Mouse (Mus musculus) heart, embryonic 11.5 days (tissue): ENCODE measurements at regions not wholly inside any gene's neighbourhood (a gene's known extent, or its start where the extent isn't known, plus 50 kb on each side); places are given as distances from the start of the nearest gene placed in this dataset.

Experiments
- ATAC-seq: fragments of 200-750 bp; cut with Nextera tagmentation; replicated peaks from 2 replicates; pipeline ENCODE4 v1.8.0; 2017; ENCODE audit warnings: moderate library complexity; ENCODE audit not compliant: insufficient number of reproducible peaks, low FRiP score, low TSS enrichment
- H3K27ac ChIP-seq: fragments of 300-500 bp; sonication (generic); 2 replicates; pipeline ENCODE4 v1.5.1; 2014; ENCODE audit warnings: mild to moderate bottlenecking, low read depth, low read length
- H3K27me3 ChIP-seq: fragments of 300-500 bp; sonication (generic); 2 replicates; pipeline ENCODE4 v1.6.1; 2014; ENCODE audit warnings: mild to moderate bottlenecking, low read length, mixed read lengths; ENCODE audit not compliant: control insufficient read depth, insufficient read depth
- H3K36me3 ChIP-seq: fragments of 300-500 bp; sonication (generic); 2 replicates; pipeline ENCODE4 v1.6.1; 2014; ENCODE audit warnings: mild to moderate bottlenecking, low read length, moderate library complexity, mixed read lengths; ENCODE audit not compliant: control insufficient read depth, insufficient read depth
- H3K4me1 ChIP-seq: fragments of 300-500 bp; sonication (generic); 2 replicates; pipeline ENCODE4 v1.6.1; 2014; ENCODE audit warnings: low read length; ENCODE audit not compliant: control insufficient read depth, insufficient read depth
- H3K4me2 ChIP-seq: fragments of 300-500 bp; sonication (generic); 2 replicates; pipeline ENCODE4 v1.6.1; 2014; ENCODE audit warnings: mild to moderate bottlenecking, moderate library complexity
- H3K4me3 ChIP-seq: fragments of 300-500 bp; sonication (generic); 2 replicates; pipeline ENCODE4 v1.5.1; 2014; ENCODE audit warnings: low read depth, low read length
- H3K9ac ChIP-seq: fragments of 300-500 bp; sonication (generic); 2 replicates; pipeline ENCODE4 v1.6.1; 2014; ENCODE audit warnings: mild to moderate bottlenecking, low read depth, low read length, moderate library complexity
- H3K9me3 ChIP-seq: fragments of 300-500 bp; sonication (generic); replicated peaks from 2 replicates; pipeline ENCODE4 v1.6.1; 2016; ENCODE audit warnings: low read length; ENCODE audit not compliant: control insufficient read depth
- WGBS: fragments of 180-500 bp; shearing (Covaris S2); extraction: QIAGEN DNeasy Blood & Tissue Kit; methylation state at CpG from one replicate; pipeline ENCODE4 v1.1.7; 2014; ENCODE audit not compliant: insufficient replicate concordance; 5-methylcytosine and 5-hydroxymethylcytosine counted together

GRCm38 (mm10) chr3:41465893-41466292 lies 89.6 kb upstream of the Jade1 start:
- no peaks in the 10 kb centered on the region for H3K36me3 ChIP-seq
- H3K9me3 ChIP-seq = no peaks in the 10 kb centered on the region
- no peak overlapping the region for H3K9ac ChIP-seq
- no peak overlapping the region for H3K4me3 ChIP-seq
- no peaks in the 10 kb centered on the region for H3K4me1 ChIP-seq
- no peak overlapping the region for H3K4me2 ChIP-seq
- H3K27me3 ChIP-seq = no peaks in the 10 kb centered on the region
- H3K27ac ChIP-seq = no peak overlapping the region
- no peak for ATAC-seq
- WGBS = 61% methylated on average over 2 of the region's 2 CpGs

GRCm38 (mm10) chr3:41462953-41463644 lies 92.4 kb upstream of the Jade1 start:
- H3K9me3 ChIP-seq = no peaks in the 10 kb centered on the region
- no peak overlapping the region for H3K4me3 ChIP-seq
- no peak for ATAC-seq
- no peaks in the 10 kb centered on the region for H3K27me3 ChIP-seq
- no peak overlapping the region for H3K4me2 ChIP-seq
- H3K9ac ChIP-seq = no peak overlapping the region
- H3K4me1 ChIP-seq = no peaks in the 10 kb centered on the region
- 69% methylated on average over 11 of the region's 11 CpGs for WGBS
- H3K36me3 ChIP-seq = no peaks in the 10 kb centered on the region
- no peak overlapping the region for H3K27ac ChIP-seq

- H3K4me2 ChIP-seq = no peak overlapping the region
- ATAC-seq = no peak
- 85% methylated on average over 4 of the region's 4 CpGs for WGBS
These were observed 95.4 kb upstream of the Jade1 start for GRCm38 (mm10) chr3:41460131-41460530.

GRCm38 (mm10) chr3:41458156-41458555 lies 97.4 kb upstream of the Jade1 start:
- WGBS = 86% methylated on average over 6 of the region's 6 CpGs
- H3K9me3 ChIP-seq = no peaks in the 10 kb centered on the region
- no peaks in the 10 kb centered on the region for H3K4me1 ChIP-seq
- H3K27me3 ChIP-seq = no peaks in the 10 kb centered on the region
- no peaks in the 10 kb centered on the region for H3K36me3 ChIP-seq
- no peak for ATAC-seq
- no peak overlapping the region for H3K4me3 ChIP-seq
- no peak overlapping the region for H3K9ac ChIP-seq
- no peak overlapping the region for H3K27ac ChIP-seq
- H3K4me2 ChIP-seq = no peak overlapping the region

More at GRCm38 (mm10) chr3:41460131-41460530, 95.4 kb upstream of the Jade1 start:
- Histone ChIP-seq H3K36me3 (no peaks in the 10 kb centered on the region), H3K4me1 (no peaks in the 10 kb centered on the region), H3K9ac (no peak overlapping the region), H3K27me3 (no peaks in the 10 kb centered on the region), H3K27ac (no peak overlapping the region), H3K9me3 (no peaks in the 10 kb centered on the region), H3K4me3 (no peak overlapping the region)

- ATAC-seq = no peak
- no peaks in the 10 kb centered on the region for H3K36me3 ChIP-seq
- H3K4me3 ChIP-seq = no peak overlapping the region
- H3K27me3 ChIP-seq = no peaks in the 10 kb centered on the region
- WGBS = 79% methylated on average over 3 of the region's 3 CpGs
- no peak overlapping the region for H3K4me2 ChIP-seq
- no peaks in the 10 kb centered on the region for H3K9me3 ChIP-seq
- no peaks in the 10 kb centered on the region for H3K4me1 ChIP-seq
- no peak overlapping the region for H3K27ac ChIP-seq
- no peak overlapping the region for H3K9ac ChIP-seq
These were observed 102.0 kb upstream of the Jade1 start for GRCm38 (mm10) chr3:41453525-41453924.

GRCm38 (mm10) chr3:41452716-41453090 lies 102.8 kb upstream of the Jade1 start:
- 57% methylated on average over 3 of the region's 3 CpGs for WGBS
- H3K36me3 ChIP-seq = no peaks in the 10 kb centered on the region
- no peak for ATAC-seq
- H3K9ac ChIP-seq = no peak overlapping the region
- H3K4me2 ChIP-seq = no peak overlapping the region
- H3K4me3 ChIP-seq = no peak overlapping the region
- H3K27me3 ChIP-seq = no peaks in the 10 kb centered on the region
- H3K4me1 ChIP-seq = no peaks in the 10 kb centered on the region
- H3K27ac ChIP-seq = no peak overlapping the region
- H3K9me3 ChIP-seq = no peaks in the 10 kb centered on the region

GRCm38 (mm10) chr3:41452020-41452715 lies 103.4 kb upstream of the Jade1 start:
- no peak overlapping the region for H3K4me3 ChIP-seq
- no peaks in the 10 kb centered on the region for H3K9me3 ChIP-seq
- no peaks in the 10 kb centered on the region for H3K27me3 ChIP-seq
- no peaks in the 10 kb centered on the region for H3K36me3 ChIP-seq
- H3K27ac ChIP-seq = no peak overlapping the region
- 64% methylated on average over 3 of the region's 3 CpGs for WGBS
- no peak overlapping the region for H3K9ac ChIP-seq
- no peaks in the 10 kb centered on the region for H3K4me1 ChIP-seq
- H3K4me2 ChIP-seq = no peak overlapping the region
- no peak for ATAC-seq

GRCm38 (mm10) chr3:41450696-41451095 lies 104.8 kb upstream of the Jade1 start:
- Histone ChIP-seq H3K36me3 (no peaks in the 10 kb centered on the region), H3K4me1 (no peaks in the 10 kb centered on the region), H3K4me2 (no peak overlapping the region), H3K4me3 (no peak overlapping the region), H3K27ac (no peak overlapping the region), H3K27me3 (no peaks in the 10 kb centered on the region), H3K9ac (no peak overlapping the region), H3K9me3 (no peaks in the 10 kb centered on the region)
- 16% methylated on average over 1 of the region's 1 CpGs for WGBS
- no peak for ATAC-seq
